Mouse (Mus musculus) liver, postnatal 0 days (tissue): Measurements from ENCODE around the gene Unk.
A peak's percentile ranks its signal among the peaks of the same experiment; 100 is the strongest.

Experiments
- CTCF ChIP-seq: sonication (generic); IDR thresholded peaks from 2 replicates; pipeline ENCODE4 v1.5.1; 2016; ENCODE audit warnings: antibody characterized with exemption, low read depth
- EP300 ChIP-seq: IDR thresholded peaks from 2 replicates; pipeline ENCODE4 v1.6.1; 2016; ENCODE audit warnings: antibody characterized with exemption, low read depth, mild to moderate bottlenecking

GRCm38 (mm10) chr11:116086258-116087193, 56.4 kb downstream of the Unk start, which contains the start of gene Wbp2:
- peak; percentile 40 for TF ChIP-seq CTCF
- TF ChIP-seq EP300, result no peak
